Mouse (Mus musculus) heart, postnatal 25 days (tissue): Measurements from ENCODE around the gene Shroom4. TPM values are rescaled to one million over a fixed set of nuclear protein-coding genes. Genes with fewer than 3 reads are reported as not detected.

Experiments used
- total RNA-seq, 2 experiments: library from RNA; stranded (reverse); gene quantifications; 2 replicates each; pipeline ENCODE4 v1.2.3; 2021

Shroom4 gene
- total RNA-seq, 2 experiments from 2014 or later = 15.8 to 18.3 TPM

Other genes with a start within 250 kb of the Shroom4 start
- gene Nudt10, start 226.8 kb upstream of the Shroom4 start, total RNA-seq = under 1 TPM; 0.64 to 0.70 TPM
- under 1 TPM in 1 of 2 experiments, not detected in 1; 0.08 TPM for gene Bmp15, start 79.1 kb upstream of the Shroom4 start, total RNA-seq